Comparison of ENCODE assay signal across 9 mouse cellular contexts in the genomic region with DNA sequence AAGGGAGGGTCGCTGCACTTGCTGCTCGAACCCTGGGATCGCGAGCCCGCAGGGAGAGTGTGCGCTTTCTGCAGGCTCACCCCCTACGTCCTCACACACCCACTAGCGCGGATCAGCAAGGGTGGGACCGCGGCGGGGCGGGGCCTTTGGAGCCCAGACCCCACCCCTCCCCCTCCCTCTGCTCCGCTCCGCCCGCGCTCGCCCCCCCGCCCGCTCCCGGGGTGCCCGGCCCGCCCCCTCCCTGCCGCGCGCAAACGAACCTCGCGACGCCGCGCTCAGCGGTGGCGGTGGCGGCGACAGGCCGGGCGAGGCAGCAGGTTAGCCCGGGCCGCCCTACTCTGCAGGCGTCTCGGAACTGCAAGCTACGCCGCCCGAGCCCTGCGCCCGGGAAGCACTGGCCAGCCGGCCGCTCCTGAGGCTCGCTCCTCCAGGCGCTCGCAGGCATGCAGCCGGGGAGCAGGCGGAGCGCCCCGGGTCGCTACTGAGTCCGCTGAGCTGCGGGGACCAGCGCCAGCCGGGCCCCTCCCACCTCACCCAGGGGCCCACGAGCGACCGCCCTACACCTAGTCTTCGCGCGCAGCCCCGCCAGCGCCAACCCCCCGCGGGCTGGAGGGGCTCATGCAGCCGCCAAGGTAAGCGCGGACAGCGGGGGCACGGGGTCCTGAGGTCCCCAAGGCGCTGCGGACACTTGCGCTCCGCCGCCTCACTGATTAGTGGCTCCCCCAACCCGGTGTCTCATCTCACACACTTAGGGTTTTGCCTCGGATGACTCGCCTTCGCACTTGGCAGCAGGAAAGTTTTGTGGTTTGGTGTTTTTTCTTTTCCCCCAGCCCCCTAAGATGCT. TPM values are rescaled to one million over a fixed set of nuclear protein-coding genes. Genes with fewer than 3 reads are reported as not detected.
DNase-seq lines count a peak whose midpoint lies in the region; ATAC-seq and TF ChIP-seq lines count a peak whose summit lies in the region.
"Had no signal": no experiment of that assay in that cellular context is flagged by ENCODE, and none has a peak within 500 bp of the region (broad histone marks: within the 10 kb centered on the region; RNA-seq: fewer than 3 reads in every experiment).

A gene (plus strand): TSS at position 253 of the 844 bp plus-strand sequence.

- peak; percentile 65 for ATAC-seq in Patski
- ATAC-seq in stomach, embryonic 14.5 days (ENCODE audit: insufficient number of reproducible peaks, insufficient read depth, low FRiP score, low read depth), result peak; percentile 87
- no peak for ATAC-seq in monocyte, adult 5-6 weeks (replicated peaks; ENCODE audit: insufficient number of reproducible peaks, low FRiP score, low TSS enrichment, poor library complexity, severe bottlenecking)

- no peaks in the 10 kb centered on the region for H3K9me3 ChIP-seq in stomach, embryonic 14.5 days (ENCODE audit: control insufficient read depth, low read depth, low read length)

- peak within 1 kb of the TSS; percentile 85 for H3K9ac ChIP-seq in stomach, embryonic 14.5 days (replicated peaks; ENCODE audit: low read depth, low read length)

- H3K4me1 ChIP-seq in stomach, embryonic 14.5 days (ENCODE audit: control insufficient read depth, insufficient read depth, low read length), result peaks cover 24% of the 10 kb centered on the region

- in situ Hi-C loops in Patski (cut with MboI; ENCODE audit: low pct_unique_long_range_greater_than_20kb), result loop anchor here (5.0 to 25.0 kb wide), 3 partner anchors 351 to 973 kb away; no protein-coding TSS in a partner anchor

- TF ChIP-seq POLR2A in brain, embryonic 14.5 days (IDR thresholded peaks at IDR 0.05; ENCODE audit: borderline replicate concordance, extremely low read depth, insufficient read depth, insufficient read length, poor library complexity, severe bottlenecking), result peak; percentile 50

- peak within 1 kb of the TSS; percentile 80 for H3K4me3 ChIP-seq in stomach, embryonic 14.5 days (ENCODE audit: low read depth, low read length)
- H3K4me3 ChIP-seq: erythroblast, embryonic 14.5 days had no signal

- POLR2A ChIA-PET in Patski (lab: Charles Lee), result no interaction called here

- H3K27ac ChIP-seq in stomach, embryonic 14.5 days (ENCODE audit: low read length), result peak within 1 kb of the TSS; percentile 91

- H3K4me2 ChIP-seq in stomach, embryonic 14.5 days (replicated peaks; ENCODE audit: low read depth, low read length), result peak within 1 kb of the TSS; percentile 82

- CTCF ChIA-PET in Patski (lab: Charles Lee), result interaction anchor here (1.1 kb wide), 2 partner anchors 874 to 975 kb away, joined by 3 read pairs; no protein-coding TSS in a partner anchor

- TF ChIP-seq CTCF in Patski (IDR thresholded peaks at IDR 0.05), result no peak
- TF ChIP-seq CTCF in brain, embryonic 14.5 days (IDR thresholded peaks at IDR 0.05; ENCODE audit: borderline replicate concordance, extremely low read depth, insufficient read depth, insufficient read length), result no peak

- H3K36me3 ChIP-seq in stomach, embryonic 14.5 days (ENCODE audit: control insufficient read depth, insufficient read depth, low read length), result no peaks in the 10 kb centered on the region

- under 1% methylated on average over 62 of the region's 85 CpGs for WGBS in stomach, embryonic 14.5 days

- no peaks in the 10 kb centered on the region for H3K27me3 ChIP-seq in Patski
- H3K27me3 ChIP-seq in stomach, embryonic 14.5 days (ENCODE audit: control insufficient read depth, insufficient read depth, low read length), result no peaks in the 10 kb centered on the region

- DNase-seq in Patski (ENCODE audit: low read depth, low spot score), result peak; percentile 33
- DNase-seq in brain, embryonic 14.5 days (ENCODE audit: low read depth), result peak; percentile 93
- peak; percentile 35 for DNase-seq in forelimb bud, embryonic 11.5 days (ENCODE audit: low read depth, low spot score)
- peak; percentile 66 for DNase-seq in heart, postnatal 4 days
- DNase-seq in layer of hippocampus, postnatal 14 days (ENCODE audit: low spot score in 2 of 2), result peak in 1 of 2 experiments; percentile 56
- peak; percentile 43 for DNase-seq in lung, postnatal 14 days

RNA-seq across cellular contexts. Expression of the gene that starts here (rescaled TPM):
- polyA plus RNA-seq in Patski (2021), result 14.6 TPM
- polyA plus RNA-seq in brain, embryonic 14.5 days (2012; rRNA removed), result 59.9 and 142 TPM in 2 replicates
- total RNA-seq in heart, postnatal 4 days (2021), result 10 to 100 TPM; 36.1 to 38.8 TPM
- total RNA-seq in layer of hippocampus, postnatal 14 days (2021), result 10 to 100 TPM; 60.2 to 66.3 TPM
- 24.9 and 30.5 TPM in 2 replicates for polyA plus RNA-seq in stomach, embryonic 14.5 days (2014; fragmentation: Nextera tagmentation; extraction: Ambion mirVana)
- not detected in 3 replicates for total RNA-seq in monocyte, adult 5-6 weeks (2017)
- polyA plus RNA-seq: erythroblast, embryonic 14.5 days had no signal

Comparison
In these comparisons a context has a peak if more than half of its experiments do, and no peak if none do; other contexts are left out.
1. RNA of the gene that starts here (total RNA-seq): 60.2 to 66.3 TPM in layer of hippocampus, postnatal 14 days and 36.1 to 38.8 TPM in heart, postnatal 4 days; not detected in monocyte, adult 5-6 weeks; every median in the first group is over 10 times any median in the second.